Mouse (Mus musculus) heart, embryonic 13.5 days (tissue): Measurements from ENCODE around the gene Atg9a. TPM values are rescaled to one million over a fixed set of nuclear protein-coding genes. Genes with fewer than 3 reads are reported as not detected.

Source experiments
- ATAC-seq: fragments of 200-750 bp; cut with Nextera tagmentation; 2 replicates; pipeline ENCODE4 v1.8.0; 2017; ENCODE audit warnings: moderate TSS enrichment; ENCODE audit not compliant: insufficient number of reproducible peaks, low FRiP score, low TSS enrichment; ENCODE audit errors: extremely low read depth
- H3K27ac ChIP-seq: fragments of 300-500 bp; sonication (generic); replicated peaks from 2 replicates; pipeline ENCODE4 v1.5.1; 2015; ENCODE audit warnings: moderate library complexity, mild to moderate bottlenecking, inconsistent platforms
- H3K27me3 ChIP-seq: fragments of 300-500 bp; sonication (generic); replicated peaks from 2 replicates; pipeline ENCODE4 v1.6.1; 2015; ENCODE audit warnings: mild to moderate bottlenecking, inconsistent platforms
- H3K36me3 ChIP-seq: fragments of 300-500 bp; sonication (generic); 2 replicates; pipeline ENCODE4 v1.6.1; 2015; ENCODE audit warnings: mild to moderate bottlenecking, inconsistent platforms
- H3K4me1 ChIP-seq: fragments of 300-500 bp; sonication (generic); 2 replicates; pipeline ENCODE4 v1.6.1; 2015; ENCODE audit warnings: inconsistent platforms
- H3K4me2 ChIP-seq: fragments of 300-500 bp; sonication (generic); 2 replicates; pipeline ENCODE4 v1.6.1; 2015; ENCODE audit warnings: inconsistent platforms, mild to moderate bottlenecking, moderate library complexity
- H3K4me3 ChIP-seq: fragments of 300-500 bp; sonication (generic); 2 replicates; pipeline ENCODE4 v1.5.1; 2015; ENCODE audit warnings: moderate library complexity, mild to moderate bottlenecking, inconsistent platforms
- H3K9ac ChIP-seq: fragments of 300-500 bp; sonication (generic); 2 replicates; pipeline ENCODE4 v1.6.1; 2015; ENCODE audit warnings: inconsistent platforms, mild to moderate bottlenecking, moderate library complexity
- H3K9me3 ChIP-seq: fragments of 300-500 bp; sonication (generic); 2 replicates; pipeline ENCODE4 v1.6.1; 2016; ENCODE audit warnings: inconsistent platforms
- WGBS: fragments of 180-500 bp; shearing (Covaris S2); methylation state at CpG from one replicate; pipeline ENCODE4 v1.1.7; 2015; ENCODE audit warnings: mixed read lengths; 5-methylcytosine and 5-hydroxymethylcytosine counted together
- polyA plus RNA-seq: library from polyadenylated mRNA; unstranded; fragments of >200 nt; fragmentation: Nextera tagmentation; extraction: Ambion mirVana; gene quantifications from 2 replicates; pipeline ENCODE4 v1.2.1, GENCODE M21; 2015

Atg9a gene
- polyA plus RNA-seq, 1 experiment from 2014 or later = 30.4 TPM

GRCm38 (mm10) chr1:75214886-75215285 is 22.9 kb upstream of the Atg9a start:
- H3K4me1 ChIP-seq = peaks cover 55% of the 10 kb centered on the region
- no peak overlapping the region for H3K4me2 ChIP-seq
- peaks cover 46% of the 10 kb centered on the region for H3K36me3 ChIP-seq
- no peak overlapping the region for H3K27ac ChIP-seq
- ATAC-seq = no peak
- peaks cover 41% of the 10 kb centered on the region for H3K27me3 ChIP-seq
- H3K9me3 ChIP-seq = no peaks in the 10 kb centered on the region
- H3K4me3 ChIP-seq = no peak overlapping the region
- no peak overlapping the region for H3K9ac ChIP-seq
- whole genome bisulfite sequencing = 72% methylated on average over 5 of the region's 5 CpGs

- 77% methylated on average over 2 of the region's 2 CpGs for WGBS
- H3K27me3 ChIP-seq = peaks cover 41% of the 10 kb centered on the region
Measured at GRCm38 (mm10) chr1:75214442-75214841, 22.4 kb upstream of the Atg9a start.

GRCm38 (mm10) chr1:75213096-75213495 is 21.1 kb upstream of the Atg9a start:
- ATAC-seq = no peak
- peaks cover 39% of the 10 kb centered on the region for H3K27me3 ChIP-seq
- H3K4me3 ChIP-seq = no peak overlapping the region
- H3K9me3 ChIP-seq = no peaks in the 10 kb centered on the region
- peaks cover 46% of the 10 kb centered on the region for H3K36me3 ChIP-seq
- H3K9ac ChIP-seq = no peak overlapping the region
- peaks cover 56% of the 10 kb centered on the region for H3K4me1 ChIP-seq
- no peak overlapping the region for H3K4me2 ChIP-seq
- 70% methylated on average over 7 of the region's 7 CpGs for WGBS
- no peak overlapping the region for H3K27ac ChIP-seq

More at GRCm38 (mm10) chr1:75214442-75214841, 22.4 kb upstream of the Atg9a start:
- H3K9me3 ChIP-seq = no peaks in the 10 kb centered on the region
- no peak overlapping the region for H3K9ac ChIP-seq
- no peak overlapping the region for H3K27ac ChIP-seq
- no peak for ATAC-seq
- H3K4me2 ChIP-seq = no peak overlapping the region
- peaks cover 46% of the 10 kb centered on the region for H3K36me3 ChIP-seq
- H3K4me3 ChIP-seq = no peak overlapping the region
- peaks cover 55% of the 10 kb centered on the region for H3K4me1 ChIP-seq

- H3K9me3 ChIP-seq = no peaks in the 10 kb centered on the region
- H3K4me3 ChIP-seq = no peak overlapping the region
- H3K9ac ChIP-seq = no peak overlapping the region
- no peak for ATAC-seq
- peak overlapping the region; percentile 10; the same call in 1 of the 2 replicates for H3K4me2 ChIP-seq
- H3K27ac ChIP-seq = no peak overlapping the region
- 85% methylated on average over 4 of the region's 4 CpGs for WGBS
- H3K4me1 ChIP-seq = peaks cover 50% of the 10 kb centered on the region
- H3K36me3 ChIP-seq = peaks cover 46% of the 10 kb centered on the region
- H3K27me3 ChIP-seq = peaks cover 34% of the 10 kb centered on the region
Measured at GRCm38 (mm10) chr1:75212542-75212941, 20.5 kb upstream of the Atg9a start.

- WGBS = 10% methylated on average over 17 of the region's 17 CpGs
- H3K4me3 ChIP-seq = peak overlapping the region; percentile 92
- ATAC-seq = no peak
- peak overlapping the region; percentile 99 for H3K4me2 ChIP-seq
- H3K36me3 ChIP-seq = peaks cover 46% of the 10 kb centered on the region
- peak overlapping the region; percentile 57 for H3K27ac ChIP-seq
- no peaks in the 10 kb centered on the region for H3K9me3 ChIP-seq
- H3K27me3 ChIP-seq = peaks cover 21% of the 10 kb centered on the region
- H3K4me1 ChIP-seq = peaks cover 47% of the 10 kb centered on the region
- H3K9ac ChIP-seq = peak overlapping the region; percentile 98
Measured at GRCm38 (mm10) chr1:75211141-75211708, 19.2 kb upstream of the Atg9a start.

GRCm38 (mm10) chr1:75210136-75211087 is 18.4 kb upstream of the Atg9a start, which contains the start of the genes Glb1l and Stk16:
TSS of gene Glb1l (minus strand) at chr1:75210813.
TSS of gene Stk16 (plus strand) at chr1:75210838.
- WGBS = 5% methylated on average over 42 of the region's 42 CpGs
- peak within 1 kb of the TSS; percentile 99 for H3K4me2 ChIP-seq
- peaks cover 16% of the 10 kb centered on the region for H3K27me3 ChIP-seq
- H3K27ac ChIP-seq = peak within 1 kb of the TSS; percentile 57
- H3K9me3 ChIP-seq = no peaks in the 10 kb centered on the region
- H3K36me3 ChIP-seq = peaks cover 38% of the 10 kb centered on the region
- ATAC-seq = peak; percentile 82
- peak within 1 kb of the TSS; percentile 98 for H3K9ac ChIP-seq
- H3K4me3 ChIP-seq = peak within 1 kb of the TSS; percentile 92
- H3K4me1 ChIP-seq = peaks cover 47% of the 10 kb centered on the region

GRCm38 (mm10) chr1:75208967-75209678 is 17.1 kb upstream of the Atg9a start:
- WGBS = 13% methylated on average over 34 of the region's 34 CpGs
- Histone ChIP-seq H3K36me3 (peaks cover 25% of the 10 kb centered on the region), H3K4me3 (peak overlapping the region; percentile 92), H3K9me3 (no peaks in the 10 kb centered on the region), H3K4me2 (peak overlapping the region; percentile 99), H3K4me1 (peaks cover 47% of the 10 kb centered on the region), H3K27me3 (peaks cover 16% of the 10 kb centered on the region), H3K27ac (no peak overlapping the region), H3K9ac (peak overlapping the region; percentile 73)
- no peak for ATAC-seq

GRCm38 (mm10) chr1:75201236-75201635 is 9.2 kb upstream of the Atg9a start:
- Histone ChIP-seq H3K9ac (no peak overlapping the region), H3K4me1 (no peaks in the 10 kb centered on the region), H3K27me3 (no peaks in the 10 kb centered on the region), H3K4me3 (no peak overlapping the region), H3K4me2 (no peak overlapping the region), H3K9me3 (no peaks in the 10 kb centered on the region), H3K36me3 (peaks cover 44% of the 10 kb centered on the region), H3K27ac (no peak overlapping the region)
- WGBS = 62% methylated on average over 1 of the region's 1 CpGs
- ATAC-seq = no peak

- Histone ChIP-seq H3K4me2 (peak overlapping the region; percentile 85), H3K9ac (peak overlapping the region; percentile 92), H3K36me3 (peaks cover 52% of the 10 kb centered on the region), H3K27me3 (no peaks in the 10 kb centered on the region), H3K9me3 (no peaks in the 10 kb centered on the region), H3K27ac (peak overlapping the region; percentile 96), H3K4me1 (peaks cover 27% of the 10 kb centered on the region), H3K4me3 (peak overlapping the region; percentile 70)
- ATAC-seq = no peak; the same call in 1 of the 2 replicates
- WGBS = under 1% methylated on average over 19 of the region's 19 CpGs
Measured at GRCm38 (mm10) chr1:75192452-75192851, 456 bp upstream of the Atg9a start.

GRCm38 (mm10) chr1:75191258-75191621 is 756 bp downstream of the Atg9a start:
- H3K4me2 ChIP-seq = peak overlapping the region; percentile 94
- H3K9ac ChIP-seq = peak overlapping the region; percentile 94
- no peaks in the 10 kb centered on the region for H3K9me3 ChIP-seq
- H3K4me1 ChIP-seq = peaks cover 27% of the 10 kb centered on the region
- H3K27ac ChIP-seq = peak overlapping the region; percentile 75
- ATAC-seq = peak; percentile 9; the same call in 1 of the 2 replicates
- H3K27me3 ChIP-seq = no peaks in the 10 kb centered on the region
- H3K36me3 ChIP-seq = peaks cover 52% of the 10 kb centered on the region
- H3K4me3 ChIP-seq = peak overlapping the region; percentile 70
- WGBS = 41% methylated on average over 5 of the region's 5 CpGs

GRCm38 (mm10) chr1:75190577-75190976 is 1.4 kb downstream of the Atg9a start:
- no peak for ATAC-seq
- H3K4me3 ChIP-seq = peak overlapping the region; percentile 70
- WGBS = 33% methylated on average over 2 of the region's 2 CpGs
- no peaks in the 10 kb centered on the region for H3K9me3 ChIP-seq
- peaks cover 52% of the 10 kb centered on the region for H3K36me3 ChIP-seq
- peak overlapping the region; percentile 94 for H3K4me2 ChIP-seq
- H3K4me1 ChIP-seq = peaks cover 27% of the 10 kb centered on the region
- H3K9ac ChIP-seq = peak overlapping the region; percentile 94; the same call in 1 of the 2 replicates
- H3K27me3 ChIP-seq = no peaks in the 10 kb centered on the region
- 0 out of 2 replicates have a peak overlapping the region, but pooled peaks have one; percentile 75 for H3K27ac ChIP-seq
